Mouse (Mus musculus) gastrocnemius, postnatal 10 days (tissue): ENCODE data around the gene Enthd1. TPM values are rescaled to one million over a fixed set of nuclear protein-coding genes. Genes with fewer than 3 reads are reported as not detected.

ENCODE experiments used
- DNase-seq: peaks from one replicate; pipeline ENCODE4 v3.0.0; 2021; ENCODE audit warnings: mixed read lengths
- total RNA-seq, 2 experiments: library from RNA; stranded (reverse); gene quantifications; 2 replicates each; pipeline ENCODE4 v1.2.3; 2021

The Enthd1 gene
- total RNA-seq, 2 experiments from 2014 or later, result not detected

DNA sequence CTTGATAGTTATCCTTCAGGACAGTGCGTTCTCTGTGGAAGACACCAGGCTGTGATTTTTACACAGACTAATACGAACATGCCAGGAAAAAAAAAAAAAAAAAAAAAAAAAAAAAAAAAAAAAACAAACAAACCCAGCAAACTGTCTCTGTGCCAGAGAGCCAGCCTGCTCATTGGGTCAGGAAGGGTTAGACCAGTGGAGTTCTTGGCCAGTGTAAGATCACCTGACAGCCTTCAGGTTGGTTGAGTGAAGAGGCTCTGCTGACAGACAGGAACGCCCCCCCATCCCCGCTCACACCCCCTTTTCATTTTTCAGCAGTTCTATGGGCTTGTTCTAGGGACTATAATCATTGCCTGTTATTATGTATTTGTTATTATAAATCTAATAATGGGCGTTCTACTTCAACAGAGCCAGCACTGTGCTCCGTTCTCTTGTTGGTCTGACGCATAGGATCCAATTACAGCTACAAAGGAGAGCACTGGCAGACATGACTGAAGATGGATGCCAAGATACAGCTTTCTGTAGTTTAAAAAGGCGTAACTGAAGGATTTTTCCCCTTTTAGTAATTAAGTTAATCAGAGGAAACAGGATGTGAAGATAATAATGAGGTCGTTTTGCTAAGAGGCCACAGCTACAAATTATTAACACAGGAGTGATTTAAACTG lies 81.8 kb downstream of the Enthd1 start:
- DNase-seq, result no peak

DNA sequence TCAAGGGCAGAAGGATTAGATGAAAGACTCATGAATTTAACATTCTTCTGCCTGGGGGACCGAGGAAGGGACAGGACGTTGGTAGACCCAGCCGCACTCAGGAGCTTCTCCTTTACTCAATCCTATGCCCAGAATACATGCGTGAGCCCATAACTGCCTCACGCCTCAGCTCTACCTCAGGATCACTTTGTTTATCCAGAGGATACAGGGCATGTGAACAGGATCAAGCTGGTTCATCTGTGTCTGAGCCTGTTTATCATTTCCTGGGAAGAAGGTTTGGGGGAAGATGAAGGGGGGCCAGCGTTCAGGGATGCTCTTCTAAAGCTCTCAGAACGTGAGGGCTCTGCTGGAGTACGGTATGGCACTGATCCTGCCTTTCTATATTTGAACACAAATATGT lies 82.6 kb downstream of the Enthd1 start:
- DNase-seq, result no peak

DNA sequence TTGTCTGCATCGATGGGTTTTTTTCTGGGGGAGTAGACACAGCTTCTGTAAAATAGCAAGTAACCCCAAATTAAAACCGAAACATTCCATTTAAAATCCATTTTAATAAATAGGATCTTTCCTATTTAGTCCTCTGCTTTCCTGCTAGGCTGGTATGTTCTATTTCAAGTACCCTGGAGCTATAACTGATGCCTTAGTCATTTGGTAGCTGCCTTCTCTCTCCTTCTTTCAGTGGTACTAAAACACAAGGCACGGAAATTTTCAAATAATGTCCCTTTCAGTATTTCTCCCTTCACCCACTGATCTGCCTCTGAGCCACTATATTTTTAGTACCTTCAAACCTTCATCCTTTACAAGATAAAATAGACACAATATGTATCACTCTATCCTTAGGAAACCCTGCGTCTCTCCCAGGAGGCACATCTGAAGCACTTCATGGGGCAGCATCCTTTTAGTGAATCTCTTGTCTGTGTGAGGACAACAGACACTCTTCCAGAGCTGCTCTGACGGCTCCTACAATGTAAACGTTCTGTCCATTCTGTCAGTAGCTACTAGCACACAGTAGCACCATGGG lies 90.4 kb downstream of the Enthd1 start:
- DNase-seq, result no peak

DNA sequence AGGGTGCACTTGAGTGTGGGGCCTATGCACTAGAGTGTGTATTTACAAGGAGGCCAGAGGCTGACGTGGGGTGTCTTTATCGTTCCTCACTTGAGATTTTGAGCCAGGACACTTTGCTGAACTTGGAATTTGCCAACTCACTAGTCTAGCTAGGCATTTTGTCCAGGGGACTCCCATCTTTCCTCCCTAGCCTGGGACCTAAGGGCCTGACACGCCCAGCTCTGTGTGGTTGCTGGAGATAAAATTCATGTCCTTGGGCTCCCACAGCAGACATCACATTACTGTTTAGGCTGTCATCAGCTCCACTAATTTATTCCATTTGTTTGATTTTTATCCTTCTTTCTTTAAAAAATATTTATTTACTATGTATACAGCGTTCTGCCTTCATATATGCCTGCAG lies 97.1 kb downstream of the Enthd1 start:
- no peak for DNase-seq

GRCm38 (mm10) chr15:80462106-80462505 lies 102.8 kb downstream of the Enthd1 start:
- no peak for DNase-seq

DNA sequence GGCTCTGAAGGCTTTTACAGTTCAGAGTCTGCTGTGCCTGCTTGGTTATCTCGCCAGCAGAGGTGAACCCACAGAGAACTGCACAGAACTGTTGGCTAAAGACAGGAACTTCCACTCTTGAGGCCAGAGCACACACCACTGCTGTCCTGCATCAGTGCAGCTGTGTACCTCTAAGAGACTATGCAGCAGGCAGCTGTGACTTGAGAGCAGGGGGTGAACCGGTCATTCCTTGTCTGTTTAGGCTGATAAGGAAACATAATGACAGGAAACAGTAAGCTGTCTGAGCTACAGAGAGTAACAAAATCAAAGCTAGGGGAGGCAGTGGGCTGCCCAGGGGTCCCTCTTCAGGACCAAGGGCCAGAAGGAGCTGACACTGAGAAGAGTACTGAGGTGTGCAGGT lies 103.5 kb downstream of the Enthd1 start:
- DNase-seq, result no peak

GRCm38 (mm10) chr15:80460011-80460410 lies 104.9 kb downstream of the Enthd1 start:
- no peak for DNase-seq

GRCm38 (mm10) chr15:80457984-80458383 lies 107.0 kb downstream of the Enthd1 start:
- no peak for DNase-seq

- no peak for DNase-seq
These were observed 110.5 kb downstream of the Enthd1 start for GRCm38 (mm10) chr15:80454486-80454885.

DNA sequence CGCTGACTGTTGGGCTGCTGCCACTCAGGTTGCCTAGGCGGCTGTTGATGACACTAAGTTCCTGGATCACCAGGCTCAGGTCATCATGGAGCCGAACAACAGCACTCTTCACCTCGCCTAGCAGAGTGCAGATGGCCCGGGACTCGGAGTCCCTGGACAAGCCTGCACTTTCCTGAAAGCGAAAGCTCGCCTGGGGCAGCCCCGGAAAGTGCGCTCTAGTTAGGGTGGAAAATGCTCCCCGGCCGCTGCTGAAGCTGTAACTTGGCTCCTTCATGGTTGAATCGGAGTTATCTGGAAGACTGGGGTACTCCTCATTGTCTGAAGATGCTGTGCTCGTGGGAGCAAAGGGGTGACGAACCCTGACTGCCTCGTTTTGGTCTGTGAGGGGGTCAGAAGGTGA lies 112.5 kb downstream of the Enthd1 start:
- DNase-seq, result peak; percentile 16

GRCm38 (mm10) chr15:80445956-80446687 lies 118.8 kb downstream of the Enthd1 start:
- DNase-seq, result no peak

GRCm38 (mm10) chr15:80440195-80440594 lies 124.8 kb downstream of the Enthd1 start:
- no peak for DNase-seq

DNA sequence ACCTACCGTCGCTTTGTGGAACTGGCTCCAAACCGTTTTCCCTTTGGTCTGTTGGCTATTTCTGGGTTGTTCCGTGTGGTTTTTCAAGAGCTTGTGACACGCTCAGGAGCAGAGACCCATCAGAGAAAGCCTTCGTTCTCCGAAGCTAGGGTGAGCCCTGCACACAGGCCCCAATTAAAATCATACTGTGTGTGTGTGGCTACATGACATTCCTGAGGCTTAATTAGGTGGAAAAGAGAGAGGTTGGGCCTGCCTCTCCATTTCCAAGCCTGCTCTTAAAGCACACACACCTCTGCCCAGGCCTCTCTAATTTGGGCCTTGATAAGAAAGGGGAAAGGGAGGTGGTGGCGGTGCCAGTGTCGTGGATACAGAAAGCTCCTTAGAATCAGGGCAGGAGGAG lies 126.5 kb downstream of the Enthd1 start:
- DNase-seq, result no peak

GRCm38 (mm10) chr15:80437996-80438395 lies 127.0 kb downstream of the Enthd1 start:
- no peak for DNase-seq

GRCm38 (mm10) chr15:80436961-80437360 lies 128.0 kb downstream of the Enthd1 start:
- no peak for DNase-seq

- DNase-seq, result no peak
These were observed 134.6 kb downstream of the Enthd1 start for GRCm38 (mm10) chr15:80430324-80430723.

GRCm38 (mm10) chr15:80418146-80418545 lies 146.8 kb downstream of the Enthd1 start:
- DNase-seq, result no peak

- no peak for DNase-seq
These were observed 147.9 kb downstream of the Enthd1 start for GRCm38 (mm10) chr15:80417066-80417465.

- no peak for DNase-seq
These were observed 149.8 kb downstream of the Enthd1 start for GRCm38 (mm10) chr15:80415132-80415531.

DNA sequence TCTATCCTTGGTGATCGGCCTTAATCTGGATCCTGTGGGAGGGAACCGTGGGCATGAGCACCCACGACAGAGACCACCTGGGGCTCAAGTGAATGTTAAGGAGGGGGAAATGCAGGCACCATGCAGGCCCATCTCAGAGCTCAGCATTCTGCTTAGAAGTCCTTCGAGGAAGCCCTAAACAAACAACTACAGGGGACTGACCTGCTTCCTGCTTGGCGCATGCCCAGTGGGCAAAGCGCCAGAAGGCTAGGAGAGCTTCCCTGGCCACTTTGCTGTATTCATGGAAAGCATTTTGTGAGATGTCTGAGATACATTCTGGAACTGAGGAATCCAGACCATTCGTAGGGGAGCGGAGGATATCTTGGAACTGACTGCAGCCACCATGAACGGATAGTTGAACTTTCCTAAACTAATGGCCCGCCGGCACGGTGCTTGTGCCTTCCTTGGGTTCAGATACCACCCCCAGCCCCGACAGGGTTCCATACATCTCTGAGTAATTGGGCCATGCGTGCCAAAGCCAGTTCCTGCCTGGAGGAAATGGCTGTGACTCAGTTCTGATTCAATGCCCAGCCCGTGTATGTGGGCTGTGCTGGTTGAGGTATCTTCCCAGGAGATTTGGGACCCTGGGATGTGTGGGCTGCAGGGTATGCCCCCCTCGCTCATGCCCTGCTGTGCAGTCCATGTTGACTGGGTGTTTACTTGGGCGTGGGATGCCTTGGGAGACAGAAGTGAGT lies 150.8 kb downstream of the Enthd1 start:
- DNase-seq, result no peak

- no peak for DNase-seq
These were observed 151.9 kb downstream of the Enthd1 start for GRCm38 (mm10) chr15:80413070-80413469.

DNA sequence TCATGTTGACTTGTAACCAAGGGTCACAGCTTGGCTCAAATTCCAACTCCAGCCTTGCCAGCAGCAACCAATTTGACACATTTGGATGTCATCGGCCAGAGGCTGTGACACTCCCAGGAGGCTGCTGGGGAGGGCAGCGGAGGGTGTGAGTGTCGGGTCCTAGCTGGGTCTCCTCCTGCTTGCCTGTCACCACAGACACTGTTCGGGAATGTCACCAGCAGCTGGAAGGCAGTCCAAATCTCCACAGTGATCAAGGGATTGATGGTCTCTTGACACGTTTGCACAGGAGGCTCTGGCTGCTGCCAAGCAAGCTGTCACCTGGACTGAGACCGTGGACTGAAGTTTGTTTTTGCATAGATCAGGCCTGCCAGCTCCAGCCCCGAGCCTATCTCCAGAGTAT lies 154.3 kb downstream of the Enthd1 start:
- no peak for DNase-seq

DNA sequence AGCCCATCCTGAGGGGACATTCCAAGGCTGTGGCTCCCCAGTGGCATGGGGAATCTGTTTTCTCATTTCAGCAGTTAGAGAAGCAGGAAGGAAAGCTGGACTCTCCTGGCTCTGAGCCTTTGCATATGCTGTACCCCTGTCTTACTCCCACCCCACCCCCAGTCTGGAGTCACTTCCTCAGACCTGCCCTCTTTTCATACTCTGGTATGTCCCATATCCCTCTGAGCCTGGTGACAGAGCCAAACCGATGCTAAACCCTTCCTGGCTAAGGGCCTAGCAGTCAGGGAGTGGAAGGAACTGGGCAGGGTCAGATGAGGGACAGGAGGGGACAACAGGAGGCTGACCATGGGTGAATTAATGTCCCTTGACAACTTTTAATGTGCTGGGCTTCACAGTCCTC lies 157.1 kb downstream of the Enthd1 start:
- DNase-seq, result no peak
